Mouse (Mus musculus) embryo, embryonic 9.5 days (tissue): Measurements from ENCODE around the gene Znrf4.

ENCODE experiments used
- DNase-seq: peaks from one replicate; pipeline ENCODE4 v3.0.0-alpha.2; 2017; ENCODE audit errors: extremely low spot score

Znrf4 gene

DNA sequence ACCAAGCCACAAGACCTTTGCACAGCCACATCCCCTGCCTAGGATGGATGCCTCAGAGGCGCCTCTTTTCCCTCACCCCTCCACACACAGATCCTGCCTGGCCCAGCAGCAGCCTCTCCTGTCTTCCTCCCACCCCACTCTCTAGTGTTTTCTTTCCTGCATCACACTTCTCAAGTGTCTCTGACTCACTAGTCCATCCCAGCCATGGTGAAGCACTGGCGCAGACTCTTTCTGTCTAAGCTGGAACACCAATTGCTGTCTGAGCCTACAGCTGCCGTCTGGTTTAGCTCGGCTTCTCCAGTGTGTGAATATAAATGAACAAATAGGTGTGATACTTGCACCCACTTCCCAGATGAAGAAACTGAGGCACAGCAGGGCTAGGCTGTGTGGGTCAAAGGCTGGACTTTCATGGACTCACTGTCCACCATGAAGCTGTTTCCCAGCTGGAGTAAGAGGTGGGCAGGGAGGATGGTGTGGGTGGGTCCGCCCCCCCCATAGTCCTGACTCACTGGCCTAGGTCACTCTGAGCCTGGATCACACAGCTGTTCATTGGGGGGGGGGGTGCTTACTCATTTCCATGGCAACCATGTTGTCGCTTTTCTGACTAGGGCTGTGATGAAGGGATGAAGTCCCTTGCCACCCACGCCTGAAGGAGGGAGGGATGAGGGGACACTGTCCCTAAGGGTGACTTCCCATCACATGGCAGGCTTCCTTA is 21.6 kb downstream of the Znrf4 start:
- no peak for DNase-seq

DNA sequence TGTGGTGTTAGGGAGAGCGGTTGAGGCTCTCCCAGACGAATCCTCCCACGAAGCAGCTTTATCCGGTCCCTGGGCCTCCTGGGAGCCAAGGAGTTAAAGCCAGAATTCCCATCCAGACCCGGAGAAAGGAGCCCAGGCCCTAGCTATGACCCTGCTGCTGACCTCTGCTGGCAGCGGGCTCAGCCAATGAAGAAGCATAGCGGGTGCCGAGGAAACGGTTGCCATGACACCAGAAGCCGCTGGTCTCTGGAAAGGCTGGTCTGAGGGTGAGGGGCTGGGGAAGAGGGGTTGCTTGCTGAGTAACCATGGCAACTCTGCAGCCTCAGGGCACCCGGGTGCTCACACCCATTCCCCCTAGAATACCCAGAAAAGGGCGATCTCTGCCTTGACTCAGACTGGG is 24.2 kb downstream of the Znrf4 start:
- peak; percentile 85 for DNase-seq

DNA sequence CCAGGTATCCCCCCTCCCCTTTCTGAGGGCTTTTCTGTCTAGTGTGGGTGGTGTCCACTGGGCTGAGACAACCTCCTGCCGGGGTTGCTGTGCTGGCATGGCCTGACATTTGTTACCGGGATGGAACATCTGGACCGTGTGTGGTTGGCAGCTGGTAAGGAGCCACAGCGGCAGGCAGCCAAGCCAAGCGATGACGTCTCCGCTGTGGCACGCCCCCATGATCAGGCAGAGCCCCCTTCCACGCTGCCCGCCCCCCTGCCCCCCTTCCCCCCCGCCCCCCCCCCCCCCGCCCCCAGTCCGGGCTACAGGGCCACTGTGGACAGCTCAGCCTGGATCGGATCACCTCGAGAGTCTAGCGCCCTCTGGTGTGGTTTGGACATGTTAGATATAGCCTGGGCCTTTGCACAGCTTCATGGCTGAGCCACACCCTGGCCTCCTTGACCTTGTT is 24.8 kb downstream of the Znrf4 start:
- DNase-seq: no peak

DNA sequence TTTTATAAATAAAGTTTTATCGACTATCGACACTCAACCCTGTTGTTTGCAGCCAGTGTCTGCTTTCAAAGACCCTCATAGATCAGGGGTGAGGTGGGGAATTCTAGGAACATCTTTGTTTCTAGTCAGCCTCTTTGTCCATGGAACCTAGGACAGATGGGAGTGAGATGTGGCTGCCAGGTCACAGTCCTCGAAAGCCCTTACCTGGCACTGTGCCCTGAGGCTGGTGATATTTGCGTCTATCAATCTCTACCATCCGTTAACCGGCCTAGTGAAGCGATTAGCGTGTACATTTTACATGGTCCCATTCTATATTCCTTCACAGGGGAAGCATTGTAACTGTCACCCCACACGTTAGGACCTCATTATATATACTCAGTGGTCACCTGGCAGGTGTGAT is 26.3 kb downstream of the Znrf4 start:
- DNase-seq: no peak

DNA sequence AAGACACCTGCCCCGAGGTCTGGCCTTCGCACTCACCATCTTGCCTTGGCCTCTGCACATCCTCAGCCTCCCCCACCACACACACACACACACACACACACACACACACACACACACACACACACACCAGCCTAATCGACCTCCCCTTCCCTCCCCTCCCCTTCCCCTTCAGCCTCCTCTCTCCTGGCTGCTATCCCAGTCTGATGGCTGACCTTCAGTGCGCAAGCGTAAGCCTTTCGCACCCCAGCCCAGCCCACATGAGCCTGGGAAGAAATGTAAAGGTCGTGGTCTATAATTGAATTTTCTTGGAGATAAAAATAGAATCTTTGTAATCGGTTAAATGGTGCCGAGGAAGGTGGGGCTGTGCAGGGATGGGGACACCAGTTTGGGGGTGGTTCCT is 27.1 kb downstream of the Znrf4 start:
- DNase-seq: no peak

DNA sequence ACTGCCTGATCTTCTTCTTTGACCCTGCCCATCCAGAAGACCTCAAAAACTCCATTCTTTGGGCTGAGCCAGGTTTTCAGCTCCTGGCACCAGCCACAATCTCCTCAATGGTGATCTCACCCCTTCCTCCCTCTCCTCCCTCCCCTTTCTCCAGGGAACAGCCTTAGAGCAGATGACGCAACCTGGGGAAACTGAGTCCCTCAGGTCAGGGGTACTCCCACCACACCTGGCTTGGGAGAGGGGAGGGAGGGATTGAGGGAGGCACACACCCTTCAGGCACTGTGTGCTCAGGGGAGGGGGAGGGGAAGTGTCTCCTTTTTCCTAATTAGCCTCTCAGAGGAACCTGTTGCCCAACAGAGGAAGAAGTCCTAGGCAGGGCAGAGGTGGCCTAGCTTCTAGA is 29.6 kb downstream of the Znrf4 start:
- DNase-seq: no peak

DNA sequence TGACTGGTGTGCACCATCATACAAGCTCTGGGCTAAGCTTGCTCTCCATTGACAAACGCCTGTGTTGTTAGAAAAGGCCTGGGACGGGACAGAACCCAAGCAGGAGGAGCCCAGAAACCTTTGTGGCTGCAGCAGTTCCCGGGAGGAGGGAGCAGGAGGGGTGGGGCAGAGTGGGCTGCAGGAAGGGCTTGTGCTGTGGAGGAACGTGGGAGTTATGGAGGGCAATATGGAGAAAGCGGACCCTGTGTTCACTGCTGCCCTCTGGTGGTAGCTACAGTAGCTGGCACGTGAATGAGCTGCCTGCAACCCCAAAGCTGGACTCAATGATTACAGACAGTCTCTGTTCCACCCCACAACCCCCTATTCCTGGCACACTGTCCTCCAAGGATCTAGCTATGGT is 32.9 kb downstream of the Znrf4 start:
- peak; percentile 70 for DNase-seq

DNA sequence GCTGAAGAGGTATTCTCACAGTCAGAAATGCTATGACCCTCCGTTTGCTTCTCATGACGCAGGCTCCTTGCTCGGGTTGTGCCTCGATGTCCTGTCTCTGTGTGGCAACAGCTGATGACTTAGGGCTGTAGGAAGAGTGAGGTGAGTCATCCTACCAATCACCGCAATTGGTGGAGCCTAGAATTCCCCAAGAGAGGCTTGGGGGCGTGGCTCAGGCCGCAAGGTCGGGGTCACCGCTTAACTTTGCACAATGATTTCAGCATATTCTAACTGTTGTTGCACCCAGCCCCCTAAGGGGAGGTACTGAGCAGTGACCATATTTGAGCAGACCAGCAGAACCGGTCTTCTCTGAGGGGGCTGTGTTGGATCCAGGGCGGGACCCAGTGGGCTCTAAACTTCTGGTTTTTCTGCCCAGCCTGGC is 34.0 kb downstream of the Znrf4 start:
- DNase-seq: no peak

DNA sequence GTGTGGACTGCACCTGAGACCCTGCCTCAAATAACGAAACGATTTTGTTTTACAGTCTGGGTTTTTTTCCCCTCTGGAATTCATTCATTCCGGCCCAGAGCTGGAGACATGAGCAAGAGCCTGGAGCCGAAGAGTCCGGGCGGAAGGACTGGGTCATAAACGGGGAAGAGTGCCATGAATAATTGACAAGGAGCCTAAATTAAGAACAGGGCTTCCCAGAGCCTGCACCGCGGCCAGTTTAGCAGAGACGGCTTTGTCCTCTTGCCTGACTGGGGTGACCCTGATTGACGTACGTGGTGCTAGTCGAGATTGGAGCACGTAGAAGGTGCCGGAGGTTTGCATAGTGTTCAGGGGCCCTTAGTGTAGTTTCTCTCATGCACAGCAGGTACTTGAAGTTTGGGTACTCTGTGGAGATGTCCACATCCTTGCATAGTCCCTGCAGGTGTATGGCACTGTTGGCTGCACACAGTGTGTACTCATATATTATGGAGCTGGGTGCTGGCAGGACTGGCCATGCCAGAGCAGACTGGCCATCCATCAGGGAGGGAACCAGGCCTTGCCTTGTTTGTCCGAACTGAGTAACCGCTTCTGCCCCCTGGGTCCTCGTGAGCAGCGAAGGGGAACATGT is 34.9 kb downstream of the Znrf4 start:
- DNase-seq: no peak

DNA sequence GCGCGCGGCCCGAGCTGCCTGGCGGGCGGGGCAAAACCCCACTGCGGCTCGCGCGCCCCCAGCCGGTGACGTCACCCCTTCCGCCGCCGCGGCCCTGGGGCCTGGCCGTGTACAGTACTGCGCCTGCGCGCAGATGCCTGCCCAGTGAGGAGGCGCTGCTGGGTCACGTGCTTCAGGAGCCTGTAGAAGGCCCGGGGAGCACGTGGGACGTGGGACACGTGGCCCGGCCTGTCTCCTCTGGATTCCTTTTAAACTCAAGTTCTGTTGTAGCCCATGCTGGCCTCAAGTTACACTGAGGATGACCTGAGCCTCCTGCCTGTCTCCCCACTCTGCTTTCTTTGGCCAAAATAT is 35.9 kb downstream of the Znrf4 start, which contains the start of gene Ptprs:
TSS of gene Ptprs (minus strand) at position 82 of the 351 bp plus-strand sequence.
- peak; percentile 93 for DNase-seq

DNA sequence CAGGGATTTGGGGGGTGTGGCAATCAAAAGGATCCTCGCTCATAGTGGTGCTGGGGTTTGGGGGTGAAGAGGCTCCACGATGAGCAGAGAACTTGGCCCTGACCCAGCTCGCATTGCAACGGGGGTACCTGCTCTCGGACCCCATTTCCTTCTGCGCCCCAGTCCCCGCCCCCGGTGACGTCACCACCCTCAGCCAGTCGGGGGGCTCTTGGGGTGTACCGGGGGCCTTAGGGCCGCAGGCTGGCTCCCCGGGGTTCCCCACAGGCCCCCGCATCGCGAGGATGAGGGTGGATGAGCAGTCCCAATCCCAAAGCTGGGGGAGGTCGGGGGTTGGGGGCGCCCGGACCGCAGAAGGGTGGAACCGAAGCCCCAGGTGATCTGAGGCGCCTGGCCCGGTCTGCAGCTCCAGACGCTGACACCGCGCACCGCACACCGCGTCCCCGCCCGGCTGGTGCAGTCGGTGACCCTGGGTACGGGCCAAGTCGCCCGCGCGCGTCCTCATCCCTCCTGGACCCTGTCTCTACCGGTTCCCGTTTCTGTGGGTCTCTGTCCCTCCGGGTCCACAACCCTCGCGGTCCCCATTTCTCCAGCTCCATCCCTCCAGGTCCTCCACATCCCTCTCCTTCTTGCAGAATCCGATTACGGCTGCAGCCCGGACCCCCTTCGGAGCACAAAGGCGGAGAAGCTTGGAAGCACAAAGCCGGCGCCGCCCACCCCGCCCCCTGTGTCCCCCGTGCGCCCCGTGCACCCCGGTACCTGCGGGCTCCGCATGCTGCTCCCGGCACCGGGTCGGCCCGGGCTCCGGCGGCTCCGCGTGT is 36.4 kb downstream of the Znrf4 start:
- DNase-seq: no peak

DNA sequence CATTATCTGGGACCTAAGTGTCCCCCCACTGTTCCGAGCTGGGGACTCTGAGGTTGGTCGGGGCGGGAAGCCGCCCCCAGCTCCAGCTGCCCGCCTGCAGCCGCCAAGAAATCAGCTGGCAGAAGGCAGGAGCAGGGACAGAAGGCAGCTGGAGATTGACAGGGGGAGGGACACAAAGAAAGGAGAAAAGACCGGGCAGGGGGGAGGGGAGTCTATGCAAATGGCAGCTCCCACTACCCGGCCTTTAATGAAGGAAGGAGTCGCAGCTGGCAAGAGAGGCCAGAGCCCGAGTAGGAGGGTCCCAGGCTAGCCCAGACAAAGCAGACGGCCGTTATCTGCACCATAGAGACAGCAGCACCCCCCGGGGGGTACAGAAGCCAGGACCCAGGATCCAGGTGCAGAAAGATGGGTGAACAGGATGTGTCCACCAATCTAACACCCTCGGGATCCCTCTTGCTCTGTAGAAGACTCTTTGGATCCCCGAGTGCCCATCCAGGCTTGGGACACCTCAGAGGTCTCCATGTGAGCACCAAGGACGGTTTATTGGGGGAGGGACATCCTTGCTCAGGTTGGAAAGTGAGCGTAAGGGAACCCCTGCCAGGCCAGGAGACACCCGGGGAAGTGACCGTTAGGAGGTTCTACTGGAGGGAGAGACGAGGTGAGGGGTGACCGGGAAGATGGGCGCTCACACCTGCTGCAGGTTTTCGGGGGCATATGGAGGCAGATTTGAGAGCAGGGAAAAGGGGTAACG is 37.2 kb downstream of the Znrf4 start:
- DNase-seq: peak; percentile 83

DNA sequence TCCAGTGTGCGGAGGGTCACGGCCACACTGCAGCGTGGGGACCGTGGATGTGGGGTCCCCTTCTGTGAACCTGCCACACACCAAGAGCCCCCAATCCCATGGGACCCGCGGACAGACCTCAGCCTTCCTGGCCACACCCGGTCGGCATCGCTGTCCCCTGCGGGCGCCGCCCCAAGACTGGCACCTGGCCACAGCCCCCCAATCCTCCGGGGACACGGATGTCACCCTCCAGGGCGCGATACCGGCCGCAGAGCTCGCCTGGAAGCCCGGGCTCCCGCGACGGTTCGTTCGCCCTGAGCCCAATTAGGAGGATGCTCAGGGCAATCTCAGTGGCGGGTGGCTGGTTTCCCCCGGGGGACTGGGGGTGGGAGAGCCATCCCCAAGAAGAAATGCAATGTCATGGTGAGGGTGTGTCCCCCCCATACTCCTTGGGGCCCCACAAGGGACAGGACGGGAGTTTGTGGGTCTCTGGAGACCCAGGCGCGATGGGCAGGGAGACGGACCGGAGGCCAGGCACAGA is 37.9 kb downstream of the Znrf4 start:
- no peak for DNase-seq

DNA sequence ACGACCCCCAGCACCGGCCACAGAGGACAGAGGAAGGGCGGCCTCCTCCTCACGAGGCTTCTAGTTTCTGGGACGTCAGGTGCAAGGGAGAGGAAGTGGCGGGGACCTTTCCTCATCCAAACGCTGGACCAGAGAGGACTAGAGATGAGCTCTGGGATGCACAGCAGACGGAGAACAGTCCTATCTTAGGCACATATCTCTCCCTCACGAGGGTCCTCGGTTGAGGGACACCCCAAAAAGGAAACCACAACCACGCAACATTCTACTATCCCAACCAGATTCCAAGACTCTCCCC is 38.7 kb downstream of the Znrf4 start:
- no peak for DNase-seq

DNA sequence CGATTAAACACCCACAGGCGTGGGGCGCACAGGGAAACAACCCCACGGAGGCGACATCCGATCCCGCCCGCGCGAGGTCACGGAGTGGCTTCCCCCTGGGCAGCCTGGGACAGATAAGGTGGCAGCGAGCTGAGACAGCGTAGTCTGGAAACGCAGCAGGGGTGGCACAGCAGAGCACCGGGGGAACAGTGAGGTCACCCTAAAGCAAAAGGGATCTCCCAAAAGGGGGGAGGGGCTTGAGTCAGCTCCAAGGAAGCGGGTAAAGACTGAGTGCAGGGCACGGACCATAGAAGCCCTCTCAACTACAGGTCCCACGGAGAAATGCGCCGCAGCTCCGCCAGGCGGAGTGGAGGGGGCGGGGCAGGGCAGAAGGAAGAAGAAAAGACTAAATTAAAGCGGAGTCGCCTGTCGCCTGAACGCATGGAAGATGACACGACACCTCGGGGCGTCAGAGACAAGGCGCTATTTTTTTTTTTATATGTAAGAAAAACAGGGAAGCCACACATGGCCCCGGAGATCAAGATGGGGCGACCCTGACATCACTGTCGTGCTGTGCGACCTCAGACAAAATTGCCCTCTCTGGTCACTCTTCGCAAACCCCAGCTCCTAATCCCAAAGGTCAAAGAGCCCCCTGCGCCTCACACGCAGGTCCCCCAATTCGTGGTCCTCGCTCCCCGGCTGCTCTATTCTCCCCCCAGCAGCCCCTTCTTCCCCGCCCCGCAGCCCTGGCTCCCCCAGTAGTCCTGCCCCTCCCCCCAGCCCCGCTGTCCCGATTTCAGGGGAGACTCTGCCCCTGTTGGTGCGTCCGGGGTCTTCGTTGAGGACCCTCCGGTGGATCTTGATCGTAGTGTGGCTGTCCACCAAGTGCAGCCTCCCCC is 39.3 kb downstream of the Znrf4 start:
- DNase-seq: peak; percentile 65

DNA sequence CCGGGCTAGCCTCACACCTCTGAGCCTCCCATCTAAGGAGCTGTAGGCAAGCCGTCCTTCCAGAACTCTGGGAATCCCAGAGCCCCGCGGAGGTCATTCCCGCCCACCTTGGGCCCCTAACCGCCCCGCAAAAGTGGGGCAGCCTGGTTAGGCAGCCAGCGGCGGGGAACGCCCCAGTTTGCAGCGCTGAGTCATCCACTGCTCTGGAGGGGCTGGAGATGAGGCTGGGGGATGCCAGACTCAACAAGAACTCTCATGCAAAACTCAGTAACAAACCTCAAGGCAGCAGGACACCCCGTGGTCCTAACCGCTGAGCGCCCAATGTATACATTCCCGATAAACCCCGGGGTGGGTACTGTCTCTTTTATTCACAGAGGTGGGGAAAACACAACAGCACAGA is 40.1 kb downstream of the Znrf4 start:
- DNase-seq: no peak

DNA sequence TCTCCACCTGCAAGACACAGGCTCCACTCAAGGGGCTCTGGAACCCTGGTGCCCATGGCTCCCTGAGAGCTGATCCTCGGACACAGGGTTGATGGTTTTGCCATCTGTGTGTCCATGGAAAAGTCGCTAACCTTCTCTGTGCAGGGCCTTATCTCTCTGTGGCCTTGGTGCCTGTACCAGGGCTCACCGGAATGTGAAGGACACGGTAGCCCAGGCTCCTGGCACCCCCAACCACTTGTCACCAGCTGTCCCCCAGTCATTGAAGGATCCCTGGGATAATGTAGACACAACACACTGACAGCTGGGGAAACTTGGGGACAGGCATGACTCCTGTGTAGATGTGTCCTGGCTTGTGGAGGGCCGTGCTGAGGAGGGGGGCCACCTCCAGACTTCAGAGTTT is 41.1 kb downstream of the Znrf4 start:
- DNase-seq: no peak

DNA sequence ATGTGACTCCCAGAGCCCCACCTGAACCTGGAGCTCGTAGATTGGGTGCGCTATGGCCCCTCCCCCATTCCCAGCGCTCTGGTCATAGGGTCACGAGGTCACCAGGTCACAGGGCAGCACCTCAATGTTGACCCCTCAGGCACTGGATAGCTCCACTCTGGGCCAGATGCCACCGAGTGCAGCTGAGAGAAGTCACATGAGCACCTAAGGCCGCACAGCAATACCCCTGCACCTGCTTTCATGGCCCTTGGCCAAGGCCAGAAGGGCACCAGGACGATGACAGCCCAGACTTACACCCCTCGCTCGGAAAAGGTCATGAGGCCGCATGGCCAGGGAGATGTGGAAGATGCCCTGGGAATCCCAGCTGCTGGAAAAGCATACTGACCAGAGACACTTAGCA is 41.7 kb downstream of the Znrf4 start:
- DNase-seq: no peak

DNA sequence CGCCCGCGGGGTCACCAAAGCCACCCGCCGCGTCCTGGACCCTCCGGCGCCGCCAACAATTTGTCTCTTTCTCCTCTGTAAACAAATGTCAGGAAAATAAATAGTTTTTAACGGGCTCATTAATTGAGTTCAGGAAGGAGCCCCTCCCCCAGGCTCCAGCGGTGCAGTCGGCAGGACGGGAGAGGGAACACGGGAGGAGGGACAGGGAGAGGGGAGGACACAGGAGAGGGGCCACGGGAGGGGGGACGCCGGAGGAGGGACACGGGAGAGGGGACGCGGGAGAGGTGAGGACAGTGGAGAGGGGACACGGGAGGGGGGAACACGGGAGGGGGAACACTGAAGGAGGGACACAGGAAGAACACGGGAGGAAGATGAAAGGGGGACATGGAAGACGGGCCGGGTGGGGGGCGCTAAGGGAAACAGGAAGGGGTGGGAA is 42.2 kb downstream of the Znrf4 start:
- peak; percentile 65 for DNase-seq

DNA sequence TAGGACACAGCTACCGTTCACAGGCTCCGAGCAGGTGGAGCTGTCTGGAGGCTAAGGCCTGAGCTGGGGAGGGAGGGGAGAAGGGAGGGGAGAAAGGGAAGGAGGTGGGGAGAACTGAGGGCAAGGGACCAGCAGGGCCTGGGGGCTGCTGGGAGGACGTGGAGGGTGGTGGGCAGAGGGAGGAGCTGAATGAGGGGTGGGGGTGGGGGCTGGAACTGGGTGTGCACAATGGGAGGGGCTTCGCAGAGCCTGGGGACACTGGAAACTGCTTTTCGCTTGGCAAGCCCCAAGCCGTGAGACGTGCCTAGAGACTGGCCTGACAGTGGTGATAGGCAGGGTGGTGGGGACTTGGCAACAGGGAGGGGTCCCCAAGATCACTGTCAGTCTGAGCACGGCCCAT is 43.0 kb downstream of the Znrf4 start:
- DNase-seq: no peak

DNA sequence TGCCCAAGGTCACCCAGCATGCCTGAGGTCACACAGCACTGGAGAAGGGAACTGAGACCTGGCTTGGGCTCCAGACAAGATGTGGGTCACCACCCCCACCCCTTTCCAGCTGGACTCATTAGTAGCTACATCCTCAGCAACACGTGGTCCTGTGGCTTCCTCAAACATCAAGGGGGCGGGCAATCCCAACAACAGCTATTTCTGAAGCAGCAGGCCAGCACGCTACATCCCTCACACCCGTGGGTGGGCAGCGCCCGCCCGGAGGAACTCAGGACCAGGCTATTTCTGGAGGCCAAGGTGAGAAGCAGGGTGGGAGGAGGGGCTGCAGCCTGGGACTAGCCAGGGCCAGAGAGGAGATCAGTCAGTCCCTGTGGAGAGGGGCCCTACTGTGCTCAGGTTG is 43.4 kb downstream of the Znrf4 start:
- no peak for DNase-seq
